Mouse (Mus musculus) limb, embryonic 13.5 days (tissue): ENCODE measurements around the gene Sbsn. TPM values are rescaled to one million over a fixed set of nuclear protein-coding genes. Genes with fewer than 3 reads are reported as not detected.
"Not testable (repeated sequence)": the region's sequence is repeated elsewhere in the genome, so short reads cannot be mapped to it uniquely, and the experiment has no call there.

ENCODE experiments used
- ATAC-seq: fragments of 200-750 bp; cut with Nextera tagmentation; 2 replicates; pipeline ENCODE4 v1.8.0; 2017; ENCODE audit warnings: low read depth, moderate number of reproducible peaks, moderate TSS enrichment; ENCODE audit not compliant: low FRiP score
- H3K27ac ChIP-seq: fragments of 300-500 bp; sonication (generic); 2 replicates; pipeline ENCODE4 v1.5.1; 2015; ENCODE audit warnings: inconsistent platforms, mild to moderate bottlenecking, moderate library complexity
- H3K27me3 ChIP-seq: fragments of 300-500 bp; sonication (generic); 2 replicates; pipeline ENCODE4 v1.6.1; 2015; ENCODE audit warnings: mild to moderate bottlenecking, inconsistent platforms
- H3K36me3 ChIP-seq: fragments of 300-500 bp; sonication (generic); 2 replicates; pipeline ENCODE4 v1.6.1; 2015; ENCODE audit warnings: inconsistent platforms, mild to moderate bottlenecking, moderate library complexity
- H3K4me1 ChIP-seq: fragments of 300-500 bp; sonication (generic); 2 replicates; pipeline ENCODE4 v1.6.1; 2015; ENCODE audit warnings: inconsistent platforms
- H3K4me2 ChIP-seq: fragments of 300-500 bp; sonication (generic); replicated peaks from 2 replicates; pipeline ENCODE4 v1.6.1; 2015; ENCODE audit warnings: inconsistent platforms, mild to moderate bottlenecking, moderate library complexity
- H3K4me3 ChIP-seq: fragments of 300-500 bp; sonication (generic); 2 replicates; pipeline ENCODE4 v1.5.1; 2015; ENCODE audit warnings: moderate library complexity, mild to moderate bottlenecking, inconsistent platforms
- H3K9ac ChIP-seq: fragments of 300-500 bp; sonication (generic); 2 replicates; pipeline ENCODE4 v1.6.1; 2015; ENCODE audit warnings: mild to moderate bottlenecking, inconsistent platforms
- H3K9me3 ChIP-seq: fragments of 300-500 bp; sonication (generic); 2 replicates; pipeline ENCODE4 v1.6.1; 2016; ENCODE audit warnings: inconsistent platforms
- WGBS: fragments of 180-500 bp; shearing (Covaris S2); methylation state at CpG from one replicate; pipeline ENCODE4 v1.1.7; 2015; 5-methylcytosine and 5-hydroxymethylcytosine counted together
- polyA plus RNA-seq: library from polyadenylated mRNA; unstranded; fragments of >200 nt; fragmentation: Nextera tagmentation; extraction: Ambion mirVana; gene quantifications from 2 replicates; pipeline ENCODE4 v1.2.1, GENCODE M21; 2015

Sbsn gene
- polyA plus RNA-seq, 1 experiment from 2014 or later: 2.2 TPM

DNA sequence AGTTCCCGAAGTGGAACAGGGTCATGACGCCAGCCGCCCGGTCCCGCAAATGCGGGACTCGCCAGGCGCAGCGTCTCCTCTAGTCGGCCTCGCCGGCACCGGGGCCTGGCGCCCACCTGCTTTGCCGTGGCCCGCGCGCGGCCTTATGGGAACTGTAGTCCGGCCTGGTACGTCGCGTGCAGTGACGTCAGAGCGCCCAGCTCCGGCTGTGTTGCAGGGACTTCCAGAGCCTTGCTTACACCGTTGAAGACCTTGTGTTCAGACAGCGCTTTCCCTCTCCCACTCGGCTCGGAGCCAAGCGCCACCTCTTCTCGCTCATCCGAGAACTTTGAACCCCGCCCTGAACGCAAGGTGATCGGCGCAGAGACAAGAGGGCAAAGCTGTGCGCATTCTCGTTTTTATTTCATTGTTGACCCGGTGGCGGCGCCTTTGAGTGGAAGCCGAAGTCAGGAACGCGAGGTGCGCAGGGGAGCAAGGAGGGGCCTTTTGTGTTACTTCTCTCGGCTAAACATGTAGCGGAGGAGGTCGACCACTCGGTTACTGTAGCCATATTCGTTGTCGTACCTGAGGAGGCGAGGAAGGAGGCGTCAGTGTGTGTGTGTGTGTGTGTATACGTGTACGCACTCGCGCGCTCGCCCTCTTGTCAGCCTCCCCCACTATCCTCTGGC lies 21.7 kb upstream of the Sbsn start, which contains the start of gene Tmem147:
TSS of gene Tmem147 (minus strand) at position 145 of the 668 bp plus-strand sequence.
- Histone ChIP-seq H3K4me1 (peaks cover 20% of the 10 kb centered on the region), H3K4me2 (peak within 1 kb of the TSS; percentile 79), H3K9ac (peak within 1 kb of the TSS; percentile 91), H3K4me3 (peak within 1 kb of the TSS; percentile 82), H3K27ac (peak within 1 kb of the TSS; percentile 85), H3K36me3 (peaks cover 44% of the 10 kb centered on the region), H3K27me3 (no peaks in the 10 kb centered on the region), H3K9me3 (no peaks in the 10 kb centered on the region)
- peak; percentile 97 for ATAC-seq
- WGBS: under 1% methylated on average over 60 of the region's 60 CpGs

DNA sequence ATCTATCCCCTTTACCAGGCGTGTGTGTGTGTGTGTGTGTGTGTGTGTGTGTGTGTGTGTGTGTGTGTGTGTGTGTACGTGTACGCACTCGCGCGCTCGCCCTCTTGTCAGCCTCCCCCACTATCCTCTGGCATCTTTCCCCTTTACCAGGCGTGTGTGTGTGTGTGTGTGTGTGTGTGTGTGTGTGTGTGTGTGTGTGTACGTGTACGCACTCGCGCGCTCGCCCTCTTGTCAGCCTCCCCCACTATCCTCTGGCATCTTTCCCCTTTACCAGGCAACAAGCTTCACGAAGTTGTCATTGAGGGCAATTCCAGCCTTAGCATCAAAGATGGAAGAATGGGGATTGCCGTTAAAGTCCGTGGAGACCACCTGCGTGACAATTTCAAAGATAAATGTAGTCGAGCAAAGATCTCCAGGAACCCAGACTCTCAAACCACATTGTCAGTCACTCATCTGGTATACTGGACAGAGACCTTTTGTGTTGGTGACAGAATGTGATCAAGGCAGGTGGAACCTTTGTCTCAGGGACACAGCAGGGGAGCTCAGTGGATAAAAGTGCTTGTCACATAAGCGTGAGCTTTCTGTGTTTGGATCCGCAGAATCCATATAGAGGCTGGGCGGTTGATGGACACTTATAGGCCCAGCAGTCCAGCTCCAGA lies 21.1 kb upstream of the Sbsn start:
- H3K4me3 ChIP-seq: peak overlapping the region; percentile 82
- peak overlapping the region; percentile 79 for H3K4me2 ChIP-seq
- not testable (repeated sequence) for H3K27me3 ChIP-seq, ATAC-seq, H3K9me3 ChIP-seq
- peaks cover 20% of the 10 kb centered on the region for H3K4me1 ChIP-seq
- peak overlapping the region; percentile 85; the same call in 1 of the 2 replicates for H3K27ac ChIP-seq
- H3K36me3 ChIP-seq: peaks cover 47% of the 10 kb centered on the region
- peak overlapping the region; percentile 91 for H3K9ac ChIP-seq
- 28% methylated on average over 14 of the region's 22 CpGs for WGBS

DNA sequence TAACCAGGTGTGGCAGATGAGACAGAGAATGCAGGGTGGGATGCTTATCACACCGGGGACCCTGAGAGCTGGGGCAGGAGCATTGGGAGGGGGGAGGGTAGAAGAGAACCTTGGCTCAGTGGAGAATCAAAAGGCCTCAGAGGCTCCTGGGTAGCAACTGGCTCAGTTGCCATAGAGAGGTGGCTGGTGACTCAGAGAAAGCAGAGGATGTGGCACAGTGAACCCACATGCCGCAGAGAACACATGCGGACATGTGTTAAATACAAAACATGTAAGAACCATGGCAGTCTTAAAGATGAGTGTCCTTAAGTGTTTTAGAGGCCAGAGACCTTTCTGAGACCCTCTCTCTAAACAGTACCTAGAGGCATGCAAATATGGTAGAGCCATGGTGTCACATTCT lies 15.1 kb upstream of the Sbsn start:
- Histone ChIP-seq H3K4me1 (no peaks in the 10 kb centered on the region), H3K4me2 (no peak overlapping the region), H3K36me3 (peaks cover 63% of the 10 kb centered on the region), H3K27me3 (no peaks in the 10 kb centered on the region), H3K9me3 (no peaks in the 10 kb centered on the region), H3K9ac (no peak overlapping the region), H3K4me3 (no peak overlapping the region), H3K27ac (no peak overlapping the region)
- ATAC-seq: no peak
- WGBS: 88% methylated on average over 3 of the region's 3 CpGs

- H3K4me3 ChIP-seq, H3K9ac ChIP-seq, H3K27ac ChIP-seq, H3K27me3 ChIP-seq, H3K9me3 ChIP-seq, ATAC-seq, H3K4me2 ChIP-seq: not testable (repeated sequence)
- WGBS: 86% methylated on average over 2 of the region's 2 CpGs
- Histone ChIP-seq H3K4me1 (peaks cover 11% of the 10 kb centered on the region), H3K36me3 (peaks cover 14% of the 10 kb centered on the region; the same call in 1 of the 2 replicates)
These were observed 8.7 kb upstream of the Sbsn start for GRCm38 (mm10) chr7:30742570-30742969.

- H3K4me1 ChIP-seq: peaks cover 11% of the 10 kb centered on the region
- 83% methylated on average over 3 of the region's 4 CpGs for WGBS
- not testable (repeated sequence) for ATAC-seq
These were observed 7.7 kb upstream of the Sbsn start, which contains the start of gene Gapdhs for GRCm38 (mm10) chr7:30743617-30744016. Gapdhs (minus strand) TSS chr7:30743681.

GRCm38 (mm10) chr7:30744022-30744598 lies 7.2 kb upstream of the Sbsn start:
- Histone ChIP-seq H3K27ac (no peak overlapping the region), H3K27me3 (no peaks in the 10 kb centered on the region), H3K4me3 (no peak overlapping the region), H3K4me1 (peaks cover 11% of the 10 kb centered on the region), H3K4me2 (no peak overlapping the region), H3K9ac (no peak overlapping the region), H3K9me3 (no peaks in the 10 kb centered on the region), H3K36me3 (peaks cover 14% of the 10 kb centered on the region; the same call in 1 of the 2 replicates)
- 37% methylated on average over 4 of the region's 4 CpGs for WGBS
- ATAC-seq: no peak

More at GRCm38 (mm10) chr7:30743617-30744016, 7.7 kb upstream of the Sbsn start, which contains the start of gene Gapdhs:
- H3K9me3 ChIP-seq, H3K27ac ChIP-seq, H3K27me3 ChIP-seq, H3K4me3 ChIP-seq, H3K4me2 ChIP-seq, H3K9ac ChIP-seq: not testable (repeated sequence)
- peaks cover 14% of the 10 kb centered on the region; the same call in 1 of the 2 replicates for H3K36me3 ChIP-seq

DNA sequence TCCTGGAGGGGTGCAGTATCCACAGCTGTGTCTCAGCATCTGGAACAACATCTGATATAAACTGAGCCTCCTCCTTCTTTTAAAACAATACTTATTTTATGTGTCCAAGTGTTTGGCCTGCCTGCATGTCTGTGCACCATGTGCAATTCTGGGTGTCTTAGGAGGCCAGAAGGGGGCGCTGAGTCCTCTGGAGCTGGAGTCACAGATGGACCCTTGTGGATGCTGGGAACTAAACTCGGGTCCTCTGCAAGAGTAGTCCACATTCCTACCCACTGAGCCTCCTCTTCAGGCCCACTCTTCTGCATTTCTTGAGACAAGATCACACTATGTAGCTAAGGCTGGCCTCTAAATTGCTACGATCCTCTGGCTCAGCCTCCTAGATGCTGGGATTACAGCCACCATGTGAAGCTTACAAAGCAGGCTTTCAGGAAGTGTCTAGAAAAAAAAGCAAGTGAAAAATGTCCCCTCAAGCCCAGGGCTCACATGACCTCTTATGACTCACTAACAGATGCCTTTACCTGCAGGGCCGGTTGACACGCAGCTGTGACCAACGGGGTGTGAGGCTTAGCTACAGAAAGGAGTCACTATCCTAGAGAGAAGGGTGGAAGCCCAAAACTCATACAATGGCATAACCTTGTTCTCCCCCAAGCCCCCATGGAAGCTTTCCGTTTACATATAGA lies 3.6 kb upstream of the Sbsn start:
- Histone ChIP-seq H3K27ac (no peak overlapping the region), H3K4me3 (no peak overlapping the region), H3K4me2 (no peak overlapping the region), H3K9ac (no peak overlapping the region), H3K9me3 (no peaks in the 10 kb centered on the region), H3K36me3 (peaks cover 2% of the 10 kb centered on the region; the same call in 1 of the 2 replicates), H3K4me1 (peaks cover 11% of the 10 kb centered on the region), H3K27me3 (no peaks in the 10 kb centered on the region)
- 86% methylated on average over 7 of the region's 7 CpGs for WGBS
- no peak for ATAC-seq

- H3K4me1 ChIP-seq: peaks cover 4% of the 10 kb centered on the region; the same call in 1 of the 2 replicates
- peaks cover 10% of the 10 kb centered on the region for H3K9me3 ChIP-seq
- no peak overlapping the region for H3K4me2 ChIP-seq
- H3K27me3 ChIP-seq: no peaks in the 10 kb centered on the region
- no peak overlapping the region for H3K4me3 ChIP-seq
- ATAC-seq: no peak
- peaks cover 17% of the 10 kb centered on the region for H3K36me3 ChIP-seq
- H3K27ac ChIP-seq: no peak overlapping the region
- 85% methylated on average over 13 of the region's 13 CpGs for WGBS
- no peak overlapping the region for H3K9ac ChIP-seq
These were observed 1.3 kb upstream of the Sbsn start for GRCm38 (mm10) chr7:30749824-30750606.

DNA sequence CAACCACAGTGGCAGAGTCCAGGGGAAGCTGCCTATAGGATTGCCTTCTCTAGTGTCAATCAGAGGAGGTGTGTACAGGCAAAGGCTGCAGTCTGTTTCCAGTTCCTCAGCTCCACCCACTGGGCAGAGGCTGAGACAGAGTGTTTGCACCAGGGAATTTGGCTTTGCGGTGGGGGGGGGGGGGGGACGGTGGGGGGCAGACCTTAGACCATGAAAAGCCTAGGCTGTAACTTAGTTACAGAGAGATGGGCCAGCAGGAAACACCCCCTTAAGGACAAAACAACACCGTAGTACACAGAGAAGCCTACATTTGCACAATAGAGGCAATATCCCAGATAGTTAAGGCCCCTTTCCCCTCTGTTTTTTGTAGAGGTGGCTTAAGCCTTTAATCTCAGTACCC lies 5.7 kb downstream of the Sbsn start:
- Histone ChIP-seq H3K9ac (no peak overlapping the region), H3K4me2 (no peak overlapping the region), H3K36me3 (peaks cover 34% of the 10 kb centered on the region), H3K27me3 (no peaks in the 10 kb centered on the region), H3K9me3 (peaks cover 14% of the 10 kb centered on the region), H3K4me3 (no peak overlapping the region), H3K4me1 (no peaks in the 10 kb centered on the region), H3K27ac (no peak overlapping the region)
- WGBS: 82% methylated on average over 3 of the region's 3 CpGs
- no peak for ATAC-seq

DNA sequence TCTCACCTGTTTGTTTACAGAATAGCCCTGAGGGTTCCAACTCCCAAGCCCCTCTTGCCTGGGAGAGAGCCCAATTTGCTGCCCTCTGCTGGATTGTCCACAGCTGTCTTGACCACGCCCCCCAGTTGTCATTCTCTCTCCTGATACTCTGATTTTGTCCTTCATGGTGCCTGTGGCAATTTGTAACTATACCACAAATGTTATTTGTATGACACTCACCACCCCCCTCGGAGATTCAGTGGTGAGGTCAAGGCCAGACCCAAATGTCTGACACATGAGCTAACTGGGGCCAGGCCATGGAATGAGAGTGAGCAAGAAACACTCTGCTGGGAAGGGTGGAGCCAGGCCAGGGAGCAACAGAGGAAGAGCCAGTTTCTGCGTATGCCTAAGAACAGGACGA lies 7.6 kb downstream of the Sbsn start:
- Histone ChIP-seq H3K4me1 (no peaks in the 10 kb centered on the region), H3K9ac (no peak overlapping the region), H3K4me2 (no peak overlapping the region), H3K36me3 (peaks cover 31% of the 10 kb centered on the region), H3K9me3 (peaks cover 14% of the 10 kb centered on the region), H3K27ac (no peak overlapping the region), H3K27me3 (peaks cover 4% of the 10 kb centered on the region; the same call in 1 of the 2 replicates), H3K4me3 (no peak overlapping the region)
- 31% methylated on average over 4 of the region's 4 CpGs for WGBS
- ATAC-seq: no peak

DNA sequence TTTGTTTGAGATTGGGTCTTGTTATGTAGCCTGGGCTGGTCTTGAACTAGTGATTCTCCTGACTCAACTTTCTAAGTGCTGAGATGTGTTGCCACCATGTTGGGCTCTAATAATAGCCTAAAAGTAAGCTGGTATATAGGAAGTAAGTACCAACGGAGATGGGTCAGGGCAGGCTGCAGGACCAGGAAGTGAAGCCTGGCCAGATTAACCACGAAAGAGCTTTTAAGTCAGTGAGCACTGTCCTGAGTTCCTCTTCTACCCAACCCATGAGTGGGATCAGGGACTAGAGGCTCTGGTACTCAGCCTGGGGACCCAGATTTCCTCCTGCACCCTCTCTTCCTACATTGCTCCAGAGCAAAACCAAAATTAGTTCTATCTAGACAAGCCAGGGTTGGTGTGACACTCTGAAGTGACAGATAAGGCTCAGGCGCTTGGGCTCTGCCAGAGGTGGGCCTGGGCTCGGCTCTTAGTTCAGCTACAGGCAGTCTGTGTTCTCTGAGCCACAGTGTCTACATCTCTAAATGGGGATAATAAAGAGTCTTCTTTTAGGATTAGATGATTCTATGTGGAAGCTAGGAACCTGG lies 10.6 kb downstream of the Sbsn start:
- WGBS: 78% methylated on average over 4 of the region's 4 CpGs
- no peak overlapping the region for H3K4me3 ChIP-seq
- ATAC-seq: no peak
- H3K36me3 ChIP-seq: peaks cover under 1% of the 10 kb centered on the region; the same call in 1 of the 2 replicates
- no peaks in the 10 kb centered on the region for H3K4me1 ChIP-seq
- H3K9ac ChIP-seq: no peak overlapping the region
- no peak overlapping the region for H3K27ac ChIP-seq
- H3K27me3 ChIP-seq: peaks cover 22% of the 10 kb centered on the region
- H3K9me3 ChIP-seq: no peaks in the 10 kb centered on the region
- H3K4me2 ChIP-seq: no peak overlapping the region
